Mouse (Mus musculus) lung, postnatal 0 days (tissue): ENCODE data around the gene Golgb1. TPM values are rescaled to one million over a fixed set of nuclear protein-coding genes. Genes with fewer than 3 reads are reported as not detected.

Source experiments
- ATAC-seq: fragments of 200-750 bp; cut with Nextera tagmentation; 2 replicates; pipeline ENCODE4 v1.8.0; 2017; ENCODE audit warnings: moderate library complexity
- DNase-seq: peaks from one replicate; pipeline ENCODE4 v3.0.0-alpha.2; 2016; ENCODE audit warnings: low spot score
- H3K27ac ChIP-seq: fragments of 300-500 bp; sonication (generic); 2 replicates; pipeline ENCODE4 v1.5.1; 2014; ENCODE audit warnings: antibody characterized with exemption, mild to moderate bottlenecking, low read length, mixed read lengths
- H3K27me3 ChIP-seq: fragments of 300-500 bp; sonication (generic); replicated peaks from 2 replicates; pipeline ENCODE4 v1.6.1; 2014; ENCODE audit warnings: low read length, mixed read lengths; ENCODE audit not compliant: insufficient read depth
- H3K36me3 ChIP-seq: fragments of 300-500 bp; sonication (generic); 2 replicates; pipeline ENCODE4 v1.6.1; 2014; ENCODE audit warnings: low read length, mixed read lengths; ENCODE audit not compliant: insufficient read depth
- H3K4me1 ChIP-seq: fragments of 300-500 bp; sonication (generic); 2 replicates; pipeline ENCODE4 v1.6.1; 2014; ENCODE audit warnings: antibody characterized with exemption, low read depth, low read length, mixed read lengths; ENCODE audit not compliant: insufficient read depth
- H3K4me2 ChIP-seq: fragments of 300-500 bp; sonication (generic); replicated peaks from 2 replicates; pipeline ENCODE4 v1.6.1; 2014; ENCODE audit warnings: low read depth, mild to moderate bottlenecking, low read length, moderate library complexity, mixed read lengths
- H3K4me3 ChIP-seq: fragments of 300-500 bp; sonication (generic); 2 replicates; pipeline ENCODE4 v1.5.1; 2014; ENCODE audit warnings: low read depth, low read length
- H3K9ac ChIP-seq: fragments of 300-500 bp; sonication (generic); replicated peaks from 2 replicates; pipeline ENCODE4 v1.6.1; 2014; ENCODE audit warnings: low read depth, mild to moderate bottlenecking
- H3K9me3 ChIP-seq: fragments of 300-500 bp; sonication (generic); 2 replicates; pipeline ENCODE4 v1.6.1; 2016; ENCODE audit warnings: low read length, mixed read lengths
- CTCF ChIP-seq: IDR thresholded peaks from 2 replicates; pipeline ENCODE4 v1.5.1; 2016; ENCODE audit warnings: antibody characterized with exemption, mild to moderate bottlenecking
- EP300 ChIP-seq: IDR thresholded peaks from 2 replicates; pipeline ENCODE4 v1.6.1; 2016; ENCODE audit warnings: antibody characterized with exemption, mild to moderate bottlenecking, control low read depth
- WGBS: fragments of 180-500 bp; shearing (Covaris S2); extraction: QIAGEN DNeasy Blood & Tissue Kit; methylation state at CpG from one replicate; pipeline ENCODE4 v1.1.7; 2014; 5-methylcytosine and 5-hydroxymethylcytosine counted together
- polyA plus RNA-seq: library from polyadenylated mRNA; unstranded; fragments of >200 nt; fragmentation: Nextera tagmentation; extraction: Ambion mirVana; gene quantifications from 2 replicates; pipeline ENCODE4 v1.2.1, GENCODE M21; 2015

Gene Golgb1
- polyA plus RNA-seq, 1 experiment from 2014 or later = 114 TPM

GRCm38 (mm10) chr16:36946459-36947159 is 71.7 kb downstream of the Golgb1 start:
- ATAC-seq (no peak), DNase-seq (no peak)
- TF ChIP-seq EP300 (no peak), CTCF (no peak)
- 74% methylated on average over 8 of the region's 8 CpGs for WGBS
- Histone ChIP-seq H3K9ac (no peak overlapping the region), H3K4me1 (no peaks in the 10 kb centered on the region), H3K27me3 (no peaks in the 10 kb centered on the region), H3K36me3 (no peaks in the 10 kb centered on the region), H3K9me3 (no peaks in the 10 kb centered on the region), H3K4me2 (no peak overlapping the region), H3K4me3 (no peak overlapping the region), H3K27ac (no peak overlapping the region)

GRCm38 (mm10) chr16:36947646-36948197 is 72.8 kb downstream of the Golgb1 start:
- no peaks in the 10 kb centered on the region for H3K4me1 ChIP-seq
- no peak overlapping the region for H3K4me3 ChIP-seq
- ATAC-seq = no peak
- no peak overlapping the region for H3K27ac ChIP-seq
- no peak overlapping the region for H3K9ac ChIP-seq
- TF ChIP-seq CTCF = no peak
- no peak for TF ChIP-seq EP300
- H3K9me3 ChIP-seq = no peaks in the 10 kb centered on the region
- 60% methylated on average over 4 of the region's 4 CpGs for WGBS
- H3K27me3 ChIP-seq = no peaks in the 10 kb centered on the region
- no peak for DNase-seq
- H3K36me3 ChIP-seq = no peaks in the 10 kb centered on the region
- H3K4me2 ChIP-seq = no peak overlapping the region

GRCm38 (mm10) chr16:36949614-36950336 is 74.8 kb downstream of the Golgb1 start:
- no peak overlapping the region for H3K27ac ChIP-seq
- H3K4me2 ChIP-seq = no peak overlapping the region
- no peak overlapping the region for H3K4me3 ChIP-seq
- WGBS = 51% methylated on average over 8 of the region's 8 CpGs
- ATAC-seq = no peak
- no peak overlapping the region for H3K9ac ChIP-seq
- TF ChIP-seq EP300 (no peak), CTCF (no peak)
- DNase-seq = no peak
- no peaks in the 10 kb centered on the region for H3K27me3 ChIP-seq
- H3K36me3 ChIP-seq = no peaks in the 10 kb centered on the region
- no peaks in the 10 kb centered on the region for H3K9me3 ChIP-seq
- no peaks in the 10 kb centered on the region for H3K4me1 ChIP-seq

GRCm38 (mm10) chr16:36951029-36951428 is 76.1 kb downstream of the Golgb1 start:
- H3K36me3 ChIP-seq = no peaks in the 10 kb centered on the region
- ATAC-seq (no peak), DNase-seq (no peak)
- no peak for TF ChIP-seq EP300
- TF ChIP-seq CTCF = no peak
- H3K4me2 ChIP-seq = no peak overlapping the region
- H3K4me1 ChIP-seq = no peaks in the 10 kb centered on the region
- no peak overlapping the region for H3K4me3 ChIP-seq
- H3K9ac ChIP-seq = no peak overlapping the region
- no peaks in the 10 kb centered on the region for H3K9me3 ChIP-seq
- 55% methylated on average over 4 of the region's 4 CpGs for WGBS
- no peaks in the 10 kb centered on the region for H3K27me3 ChIP-seq
- H3K27ac ChIP-seq = no peak overlapping the region

- Histone ChIP-seq H3K4me3 (no peak overlapping the region), H3K9me3 (no peaks in the 10 kb centered on the region), H3K27ac (no peak overlapping the region), H3K36me3 (no peaks in the 10 kb centered on the region), H3K9ac (no peak overlapping the region), H3K4me2 (no peak overlapping the region), H3K27me3 (no peaks in the 10 kb centered on the region), H3K4me1 (no peaks in the 10 kb centered on the region)
- no peak for ATAC-seq
- TF ChIP-seq EP300 = no peak
- TF ChIP-seq CTCF = no peak
- 79% methylated on average over 11 of the region's 11 CpGs for WGBS
- DNase-seq = no peak
These were observed 80.2 kb downstream of the Golgb1 start for GRCm38 (mm10) chr16:36955106-36955505.

- DNase-seq (no peak), ATAC-seq (no peak)
- no peak overlapping the region for H3K4me3 ChIP-seq
- H3K9ac ChIP-seq = no peak overlapping the region
- H3K9me3 ChIP-seq = no peaks in the 10 kb centered on the region
- WGBS = 74% methylated on average over 4 of the region's 4 CpGs
- no peaks in the 10 kb centered on the region for H3K36me3 ChIP-seq
- TF ChIP-seq EP300 (no peak), CTCF (no peak)
- H3K4me1 ChIP-seq = no peaks in the 10 kb centered on the region
- H3K27me3 ChIP-seq = no peaks in the 10 kb centered on the region
- no peak overlapping the region for H3K27ac ChIP-seq
- no peak overlapping the region for H3K4me2 ChIP-seq
These were observed 88.5 kb downstream of the Golgb1 start for GRCm38 (mm10) chr16:36963415-36963814.
